Mouse (Mus musculus): ENCODE measurements around the gene Ifi214.
"Not testable (repeated sequence)": the region's sequence is repeated elsewhere in the genome, so short reads cannot be mapped to it uniquely, and the experiment has no call there.

- not testable (repeated sequence) for TF ChIP-seq EP300, CTCF (IDR thresholded peaks at IDR 0.05)
Measured at GRCm38 (mm10) chr1:173550491-173551050, 14.8 kb upstream of the Ifi214 start.

Measured in lung, postnatal 0 days (tissue).